Mouse (Mus musculus): ENCODE measurements around the gene Tagln.

The Tagln gene

DNA sequence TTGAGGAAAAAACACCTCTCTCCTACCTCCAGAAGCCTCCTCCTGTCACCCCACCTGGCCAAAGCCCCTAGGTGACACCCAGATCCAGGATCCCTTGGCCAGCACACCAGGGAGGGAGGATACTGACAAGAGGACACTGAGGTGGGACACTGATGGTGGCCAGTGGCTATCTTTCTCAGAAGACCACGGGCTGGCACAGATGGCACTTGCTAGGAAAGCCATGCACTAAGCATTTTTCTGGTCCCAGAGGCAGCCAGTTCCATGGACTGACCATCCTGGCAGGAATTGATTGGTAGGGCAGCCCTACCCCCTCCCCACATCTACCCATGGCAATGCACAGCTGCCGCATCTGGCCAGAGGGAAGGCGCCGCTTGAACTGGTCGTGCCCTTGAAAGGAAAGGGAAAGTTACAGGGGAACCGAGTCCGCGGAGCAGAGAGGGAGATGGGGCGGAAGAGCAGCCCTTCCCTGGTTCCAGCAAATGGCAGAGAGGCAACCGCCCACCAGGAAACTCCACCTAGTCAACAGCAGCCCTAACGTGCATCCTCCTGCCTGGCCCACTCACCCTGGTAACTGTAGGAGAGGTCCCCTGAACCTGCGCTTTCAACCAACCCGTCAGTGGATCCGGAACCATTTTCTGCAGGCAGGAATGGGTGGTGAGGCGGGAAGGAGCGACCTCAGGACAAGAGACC is 10.5 kb upstream of the Tagln start:
- DNase-seq (ENCODE audit: low spot score in 2 of 2) = no peak

DNA sequence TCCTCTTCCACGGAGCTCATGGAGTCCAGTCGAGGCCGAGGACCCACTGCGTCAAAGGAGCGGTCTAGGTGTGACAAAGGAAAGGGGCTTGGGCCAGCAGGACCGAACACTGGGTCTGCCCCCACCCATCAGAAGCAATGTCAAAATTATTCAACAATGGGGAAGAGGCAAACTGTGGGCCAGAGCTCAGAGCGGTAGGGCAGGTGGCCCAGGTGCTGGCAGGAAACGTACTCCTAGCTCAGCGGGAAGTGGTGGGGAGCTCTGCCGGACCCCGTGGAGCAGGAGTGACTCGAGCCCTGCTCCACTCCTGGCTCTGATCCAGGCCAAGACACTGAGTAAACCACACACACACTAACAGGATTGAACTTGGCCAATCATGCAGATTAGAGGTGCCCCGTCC is 9.9 kb upstream of the Tagln start:
- no peak for DNase-seq (ENCODE audit: low spot score in 2 of 2)

DNA sequence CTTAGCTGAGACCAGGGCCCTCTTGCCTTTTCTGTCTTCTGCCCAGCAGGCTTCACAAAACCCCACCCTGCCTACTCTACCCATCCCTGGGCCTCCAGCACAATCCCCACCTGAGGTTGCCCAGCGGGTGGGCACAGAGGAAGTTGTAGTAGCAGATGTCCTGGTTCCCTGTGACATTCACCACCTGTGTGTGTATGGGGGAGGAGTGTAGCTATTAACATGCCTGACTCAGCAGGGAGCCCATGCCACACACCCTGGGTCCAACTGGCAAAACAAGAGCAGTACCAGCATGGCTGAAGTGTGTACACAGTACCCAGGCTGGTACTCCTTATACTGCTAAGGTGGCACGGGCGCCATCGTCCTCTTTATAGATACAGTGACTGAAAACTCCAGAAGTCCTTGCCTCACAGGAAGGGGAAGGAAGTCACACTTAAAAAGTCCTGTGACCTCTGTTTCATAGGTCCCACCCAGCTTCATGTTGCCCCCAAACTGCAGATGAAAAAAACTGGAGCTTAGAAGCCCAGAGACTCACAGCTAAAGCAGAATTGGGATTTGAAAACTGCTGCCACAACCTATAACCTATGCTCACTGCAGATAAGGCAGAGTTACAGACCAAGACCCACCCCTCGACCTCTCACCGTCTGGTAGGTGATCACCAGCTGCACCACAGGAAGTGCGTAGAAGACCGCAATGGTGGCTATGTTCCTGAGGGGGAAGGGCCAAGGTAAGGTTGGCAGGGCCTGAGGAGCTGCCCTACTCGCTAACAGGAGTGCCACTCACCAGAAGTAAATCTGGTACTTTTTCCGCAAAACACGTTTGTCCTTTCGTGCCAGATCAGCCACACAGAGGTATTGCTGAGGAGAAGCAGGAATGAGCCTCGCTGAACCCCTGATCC is 8.9 kb upstream of the Tagln start:
- DNase-seq (ENCODE audit: low spot score in 2 of 2) = no peak

DNA sequence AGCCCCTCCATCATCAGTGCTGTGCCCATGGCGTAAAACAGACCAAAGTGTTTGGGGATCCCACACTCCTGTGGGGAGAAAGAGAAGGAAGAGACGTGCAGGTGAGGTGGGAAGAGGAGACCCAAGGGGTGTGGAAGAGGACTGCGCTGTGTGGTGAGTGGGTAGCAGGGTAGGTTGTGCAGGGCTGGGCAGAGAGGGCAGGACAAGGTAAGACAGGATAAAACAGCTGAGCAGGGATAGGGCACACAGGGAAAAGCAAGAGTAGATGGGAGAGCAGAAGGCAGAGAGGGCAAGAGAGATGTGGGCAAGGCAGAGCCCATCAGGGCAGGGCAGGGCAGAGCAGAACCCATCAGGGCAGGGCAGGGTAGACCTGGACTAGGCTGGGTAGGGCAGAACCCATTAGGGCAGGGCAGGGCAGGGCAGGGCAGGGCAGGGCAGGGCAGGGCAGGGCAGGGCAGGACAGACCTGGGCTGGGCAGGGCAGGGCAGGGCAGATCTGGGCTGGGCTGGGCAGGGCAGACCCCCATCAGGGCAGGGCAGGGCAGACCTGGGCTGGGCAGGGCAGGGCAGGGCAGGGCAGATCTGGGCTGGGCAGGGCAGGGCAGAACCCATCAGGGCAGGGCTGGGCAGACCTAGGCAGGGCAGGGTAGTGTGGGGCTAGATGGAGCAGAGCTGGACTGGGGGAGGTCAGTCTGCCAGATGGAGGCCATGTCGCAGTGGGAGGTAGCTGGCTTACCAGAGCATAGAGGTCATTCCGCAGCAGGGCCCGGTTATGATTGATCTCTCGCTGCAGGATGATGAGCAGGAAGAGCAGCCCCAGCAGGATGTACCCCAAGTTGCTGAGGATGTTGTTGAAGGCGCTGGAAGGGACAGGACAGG is 8.0 kb upstream of the Tagln start:
- no peak for DNase-seq (ENCODE audit: low spot score in 2 of 2)

DNA sequence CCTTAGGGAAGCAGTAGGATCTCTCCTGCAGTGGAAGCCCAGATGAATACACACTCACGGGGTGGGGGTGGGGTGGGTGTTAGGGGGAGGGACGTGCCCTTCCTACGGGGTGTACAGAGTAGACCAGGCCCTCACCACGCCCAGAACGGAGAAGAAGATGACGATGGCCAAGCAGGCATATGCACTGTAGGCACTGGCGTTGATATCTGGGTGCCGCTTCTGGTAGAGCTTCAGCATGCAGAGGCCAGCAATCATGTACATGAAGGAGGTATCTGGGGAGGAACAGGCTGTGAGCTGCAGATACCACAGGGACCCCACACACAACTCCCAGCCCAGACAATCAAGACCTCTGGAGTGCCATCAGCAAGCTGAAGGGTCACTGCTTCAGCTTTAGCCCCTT is 7.1 kb upstream of the Tagln start:
- DNase-seq (ENCODE audit: low spot score in 2 of 2) = no peak

DNA sequence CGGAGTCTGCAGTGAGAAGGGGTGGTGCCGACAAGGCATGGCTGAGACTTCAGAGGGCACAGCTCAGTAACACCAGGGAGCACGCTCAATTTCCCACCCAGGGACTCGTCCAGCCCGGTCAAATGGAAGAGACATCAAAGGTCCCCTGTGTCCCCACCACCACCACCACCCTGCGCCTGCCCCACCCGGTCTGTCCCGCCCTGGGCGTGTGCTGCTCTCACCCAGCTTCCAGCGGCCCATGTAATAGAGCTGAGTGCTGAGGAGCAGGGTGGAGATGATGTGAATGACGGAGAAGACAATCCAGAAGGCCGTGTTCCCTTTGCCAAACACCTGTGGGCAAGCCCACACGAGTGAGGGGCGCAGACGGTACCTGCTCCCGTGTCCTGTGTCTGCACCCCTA is 6.6 kb upstream of the Tagln start:
- DNase-seq (ENCODE audit: low spot score in 2 of 2) = no peak

DNA sequence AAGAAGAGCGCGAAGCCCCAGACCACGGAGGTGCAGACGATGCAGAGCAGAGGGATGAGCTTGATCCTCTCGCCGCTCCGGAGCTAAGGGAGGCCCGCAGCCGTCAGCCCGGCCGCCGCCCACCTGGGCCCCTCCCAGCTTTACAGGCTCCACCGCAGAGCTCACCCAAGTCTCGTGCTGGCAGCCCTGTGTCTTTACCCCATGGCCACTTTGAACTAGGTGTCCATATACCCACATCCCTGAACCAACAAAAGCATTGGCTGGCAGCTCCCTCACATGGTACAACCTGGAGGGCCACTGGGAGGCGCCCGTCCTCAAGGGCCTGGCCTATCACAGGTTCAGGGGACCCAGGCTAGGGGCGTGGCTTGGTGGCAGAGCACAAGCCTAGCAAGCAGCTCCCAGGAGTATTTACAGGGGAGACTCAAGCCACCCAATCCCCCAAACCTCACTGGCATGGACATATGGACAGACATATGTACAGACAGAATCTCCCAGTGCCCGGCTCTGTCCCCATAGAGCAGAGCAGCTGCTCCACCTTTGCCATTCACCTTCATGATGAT is 5.6 kb upstream of the Tagln start:
- no peak for DNase-seq (ENCODE audit: low spot score in 2 of 2)

DNA sequence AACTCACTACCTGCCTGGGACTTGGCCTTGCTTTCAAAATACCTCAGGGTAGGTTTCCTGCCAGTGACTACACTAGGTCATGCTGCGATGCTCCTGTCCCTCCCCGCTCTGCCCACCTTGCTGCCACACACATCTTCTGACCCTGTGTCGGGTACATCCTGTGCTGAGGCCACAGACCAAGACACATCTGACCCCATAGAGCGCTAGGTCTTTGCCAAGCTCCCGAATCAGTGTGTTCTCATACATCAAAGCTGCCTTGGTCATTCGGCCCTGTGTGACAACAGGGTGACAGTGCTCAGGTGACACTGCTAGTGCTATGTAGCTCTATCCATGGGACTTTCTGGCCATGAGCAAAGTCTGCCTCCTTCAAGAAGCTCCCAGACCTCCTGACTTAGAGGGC is 3.9 kb upstream of the Tagln start:
- DNase-seq (ENCODE audit: low spot score in 2 of 2) = no peak

DNA sequence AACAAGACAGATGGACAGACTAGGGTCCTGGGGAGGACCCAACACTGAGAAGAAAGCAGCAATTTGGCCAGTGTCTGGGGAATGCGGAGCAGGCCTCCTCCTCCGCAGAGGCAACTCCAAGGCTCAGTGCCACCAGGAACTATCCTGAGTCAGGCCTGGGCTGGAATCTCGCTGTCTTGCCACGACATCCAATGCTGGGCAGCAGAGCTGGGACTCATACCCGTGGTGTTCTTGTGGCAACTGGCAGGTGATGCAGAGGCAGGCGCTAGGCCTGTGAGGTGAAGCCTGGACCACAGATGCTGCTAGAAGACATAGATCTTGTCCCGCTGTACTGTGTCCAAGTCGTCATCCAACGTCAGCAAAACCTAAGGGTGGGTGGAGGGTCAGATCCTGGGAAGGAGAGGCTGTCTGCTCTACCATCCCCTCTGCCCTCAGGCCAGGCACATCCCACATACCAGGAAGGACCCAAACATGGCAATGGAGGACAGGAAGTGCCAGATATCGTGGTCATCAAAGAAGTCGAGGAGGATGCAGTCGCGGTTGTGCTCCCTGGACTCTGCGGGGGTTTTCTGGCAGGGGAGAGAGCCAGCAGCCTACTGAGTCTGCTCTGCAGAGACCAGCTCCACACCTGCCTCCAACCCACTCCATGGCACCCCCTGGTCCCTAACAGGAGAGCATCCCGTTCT is 3.2 kb upstream of the Tagln start:
- no peak for DNase-seq (ENCODE audit: low spot score in 2 of 2)

DNA sequence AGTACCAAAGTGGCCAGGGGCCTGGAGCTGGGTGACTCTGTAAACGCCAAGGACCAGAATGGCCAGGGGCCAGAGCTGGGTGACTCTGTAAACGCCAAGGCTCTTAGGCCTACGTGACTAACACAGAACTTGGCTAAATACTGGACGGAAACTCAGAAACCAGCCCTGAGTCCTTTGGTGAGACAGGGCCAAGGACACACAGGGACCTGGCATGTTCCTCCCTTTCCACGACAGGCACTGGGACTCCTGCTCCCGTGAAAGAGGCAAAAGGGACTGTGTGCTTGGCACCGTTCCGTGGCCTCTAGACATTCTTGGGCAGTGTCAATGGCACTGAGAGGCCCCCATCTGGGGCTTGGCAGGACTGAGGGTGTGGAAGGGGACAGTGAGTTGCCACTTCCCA is 2.2 kb upstream of the Tagln start:
- no peak for DNase-seq (ENCODE audit: low spot score in 2 of 2)

DNA sequence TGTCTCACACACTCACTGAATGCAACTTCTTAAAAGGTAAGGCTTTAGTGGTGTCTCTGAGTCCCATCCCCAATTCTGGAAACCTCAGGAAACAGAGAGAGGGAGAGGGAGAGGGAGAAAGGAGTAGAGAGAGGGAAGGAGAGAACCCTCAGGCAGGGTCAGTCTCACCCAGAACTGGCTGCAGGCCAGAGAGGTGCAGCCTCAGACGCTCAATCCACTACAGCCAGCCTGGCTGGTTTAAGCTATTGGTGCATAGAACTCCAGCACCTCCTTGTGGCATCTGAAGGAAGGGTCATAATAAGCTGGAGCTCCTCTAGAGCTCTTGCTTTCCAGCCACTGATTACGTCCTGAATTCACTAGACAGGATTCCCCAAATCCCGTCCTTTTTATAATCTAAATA is 1.0 kb upstream of the Tagln start:
- peak; percentile 74 to 75 for DNase-seq (ENCODE audit: low spot score in 2 of 2)

DNA sequence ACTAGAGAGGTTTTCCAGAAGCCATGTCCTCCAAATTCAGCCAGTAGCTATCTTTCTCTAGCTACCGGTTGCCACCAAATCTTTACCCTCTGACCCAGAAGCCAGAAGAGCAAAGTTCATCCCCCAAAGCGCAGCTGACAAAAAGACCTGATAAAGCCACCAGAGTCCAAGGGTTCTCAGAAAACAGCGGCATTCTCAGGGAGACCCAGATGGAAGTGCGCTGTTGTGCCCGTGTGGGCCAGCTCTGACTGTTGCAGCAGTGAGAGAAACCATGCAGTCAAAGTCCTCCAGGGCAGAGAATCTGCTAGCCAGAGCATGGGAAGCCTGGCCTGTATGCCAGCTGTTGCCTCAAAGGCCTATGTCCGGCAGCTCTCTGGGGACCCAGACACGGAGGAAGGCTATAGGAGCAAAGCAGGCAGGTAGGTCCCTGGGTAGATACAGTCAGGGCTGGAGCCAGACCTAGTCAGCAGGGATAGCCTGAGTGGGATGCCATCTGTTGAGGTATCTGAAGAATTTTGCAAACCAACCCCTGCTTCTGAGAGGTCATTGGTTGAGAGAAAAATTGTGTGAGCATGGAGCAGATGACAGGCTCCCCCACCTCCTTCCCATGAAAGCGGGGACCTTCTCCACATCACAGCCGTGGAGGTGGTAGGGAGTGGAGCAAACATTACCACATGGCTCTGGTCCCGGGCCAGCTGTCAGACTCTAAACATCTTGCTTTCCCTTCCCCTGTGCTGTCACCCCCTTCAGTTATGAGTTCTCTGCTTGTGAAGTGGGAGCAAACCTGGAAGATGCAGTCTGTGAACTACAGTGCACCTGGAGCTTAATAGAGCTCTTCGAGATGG is 3.1 kb downstream of the Tagln start:
- peak in 1 of 2 experiments; percentile 62 for DNase-seq (ENCODE audit: low spot score in 2 of 2)

DNA sequence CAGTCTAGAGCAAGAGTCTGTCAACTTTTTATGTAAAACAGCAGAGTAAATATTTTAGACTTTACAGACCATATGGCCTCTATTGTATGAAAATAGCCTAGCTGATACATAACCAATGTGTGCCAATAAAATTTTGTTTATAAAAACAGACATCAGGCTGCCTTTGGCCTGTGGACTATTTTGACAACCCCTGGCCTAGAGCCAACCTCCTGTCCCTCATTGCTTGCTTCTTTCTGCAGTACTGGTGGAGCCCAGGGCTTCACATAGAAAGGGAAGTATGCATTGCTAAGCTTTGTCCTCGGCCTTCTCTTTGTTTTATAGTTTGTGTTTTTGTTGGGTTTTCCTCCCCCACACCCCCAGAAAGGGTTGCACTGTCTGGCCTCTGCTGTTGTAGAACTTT is 3.9 kb downstream of the Tagln start:
- DNase-seq (ENCODE audit: low spot score in 2 of 2) = no peak

DNA sequence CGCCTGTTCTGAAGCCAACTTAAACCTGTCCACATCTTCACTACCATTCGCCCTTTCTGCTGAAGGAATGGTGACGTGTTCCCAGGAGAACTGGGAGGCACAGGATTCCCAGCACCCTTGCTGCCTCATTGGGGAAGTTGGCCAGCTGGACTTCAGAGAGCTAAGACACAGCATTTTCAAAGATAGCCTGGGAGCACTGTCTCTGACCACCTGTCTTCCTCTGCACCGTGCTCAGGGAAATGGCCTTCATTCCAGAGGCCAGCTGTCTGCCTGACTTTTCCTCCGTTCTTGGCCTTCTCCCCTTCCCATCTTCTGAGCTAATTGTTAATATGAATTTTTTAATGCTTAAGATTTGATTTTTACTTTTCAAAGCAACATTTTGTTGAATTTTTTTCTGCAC is 6.6 kb downstream of the Tagln start:
- DNase-seq (ENCODE audit: low spot score in 2 of 2) = no peak

DNA sequence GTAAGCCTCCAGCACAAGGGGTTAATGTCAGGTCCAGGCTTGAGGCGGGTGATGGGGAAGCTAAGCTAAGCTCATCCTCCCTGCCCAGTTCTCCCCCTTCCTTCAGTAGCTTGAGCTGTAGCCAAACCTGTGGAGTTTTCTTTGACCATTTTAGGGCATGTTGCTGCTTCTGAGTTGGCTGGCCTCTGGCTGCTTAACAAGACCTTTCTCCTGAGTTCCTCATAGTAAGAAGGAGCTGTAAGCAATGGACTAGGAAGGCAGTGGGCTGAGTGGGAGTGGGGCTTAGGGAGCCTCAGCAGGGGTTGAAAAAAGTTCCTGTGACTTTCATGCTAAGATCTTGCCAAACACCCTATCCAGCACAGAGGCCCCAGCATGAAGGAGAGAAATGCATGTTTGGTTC is 16.0 kb downstream of the Tagln start:
- no peak for DNase-seq (ENCODE audit: low spot score in 2 of 2)

DNA sequence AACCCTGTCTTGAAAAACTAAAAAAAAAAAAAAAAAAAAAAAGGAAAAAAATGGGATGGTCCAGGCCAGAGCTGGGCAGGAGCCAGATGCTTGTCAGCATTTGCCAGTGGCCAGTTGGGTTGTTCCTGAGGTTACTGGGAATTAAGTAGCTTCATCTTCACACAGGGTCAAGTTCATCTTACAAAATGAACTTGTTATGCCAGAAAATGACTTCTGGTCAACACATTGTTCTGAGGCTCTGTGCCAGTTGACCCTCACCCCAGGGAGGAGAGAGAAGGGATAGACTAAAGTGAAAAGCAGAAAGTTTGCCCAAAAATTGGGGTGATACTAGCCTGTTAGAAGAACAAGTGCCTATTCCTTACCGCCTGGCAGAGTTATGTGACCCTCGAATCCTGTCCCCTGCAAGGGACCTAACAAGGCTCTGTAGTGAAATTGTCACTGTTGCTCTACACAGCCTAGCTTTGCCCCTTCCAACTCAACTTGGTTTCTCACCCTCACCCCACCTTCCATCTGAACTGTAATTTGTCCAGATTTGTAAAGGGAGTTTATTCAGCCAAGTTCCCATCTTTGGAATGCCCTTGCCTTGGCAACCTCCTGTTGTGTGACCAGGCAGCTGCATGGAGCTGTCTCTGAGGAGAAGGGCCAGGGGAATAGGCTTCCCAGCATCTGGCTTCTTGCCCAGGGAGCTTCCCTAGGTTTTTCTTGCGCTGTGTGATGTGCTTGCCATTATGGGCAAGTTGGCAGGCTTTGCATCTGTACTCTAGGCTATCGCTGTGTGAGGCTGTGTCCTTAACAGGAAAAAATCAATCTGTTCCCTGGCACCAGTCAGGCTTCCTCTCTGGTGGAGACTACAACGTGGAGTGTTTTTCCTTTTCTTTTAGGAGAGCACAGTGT is 18.6 kb downstream of the Tagln start:
- peak; percentile 89 to 91 for DNase-seq (ENCODE audit: low spot score in 2 of 2)

DNA sequence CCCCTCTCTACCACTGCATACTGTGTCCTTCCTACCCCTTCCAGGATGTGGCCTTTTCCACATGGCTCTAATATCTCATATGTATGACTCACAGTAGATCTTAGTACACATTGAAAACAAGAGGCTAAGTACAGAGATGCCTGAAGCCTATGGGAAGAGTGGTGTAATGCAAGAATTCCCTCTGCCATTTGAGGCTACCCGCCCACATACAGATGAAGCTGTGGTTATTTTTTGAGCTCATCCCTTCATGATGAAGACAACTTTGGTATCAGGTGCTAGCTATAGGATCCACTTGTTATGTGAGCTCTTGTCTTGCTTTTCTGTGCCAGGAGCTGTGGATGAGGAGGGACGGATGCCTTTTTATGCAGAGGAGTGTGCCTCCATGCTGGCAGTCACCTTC is 20.2 kb downstream of the Tagln start:
- no peak for DNase-seq (ENCODE audit: low spot score in 2 of 2)

DNA sequence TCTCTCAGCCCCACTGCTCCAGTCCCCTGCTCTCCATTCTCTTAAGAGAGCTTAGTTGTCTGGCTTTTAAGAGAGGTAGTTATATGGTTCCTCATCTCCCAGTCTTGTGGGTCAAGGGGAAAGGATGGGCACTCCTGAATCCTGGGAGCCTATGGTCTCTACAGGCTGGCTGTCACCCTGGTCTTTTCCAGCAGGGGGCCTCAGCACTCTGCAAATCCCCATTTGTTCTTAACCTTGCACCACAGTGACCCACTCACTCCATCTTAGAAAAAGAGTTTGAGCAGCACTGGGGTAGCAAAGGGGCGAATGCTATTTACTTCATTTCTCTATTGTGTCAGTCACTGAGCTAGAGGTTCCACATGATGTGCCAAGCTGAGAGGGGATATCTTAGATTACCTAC is 24.2 kb downstream of the Tagln start:
- DNase-seq (ENCODE audit: low spot score in 2 of 2) = no peak

DNA sequence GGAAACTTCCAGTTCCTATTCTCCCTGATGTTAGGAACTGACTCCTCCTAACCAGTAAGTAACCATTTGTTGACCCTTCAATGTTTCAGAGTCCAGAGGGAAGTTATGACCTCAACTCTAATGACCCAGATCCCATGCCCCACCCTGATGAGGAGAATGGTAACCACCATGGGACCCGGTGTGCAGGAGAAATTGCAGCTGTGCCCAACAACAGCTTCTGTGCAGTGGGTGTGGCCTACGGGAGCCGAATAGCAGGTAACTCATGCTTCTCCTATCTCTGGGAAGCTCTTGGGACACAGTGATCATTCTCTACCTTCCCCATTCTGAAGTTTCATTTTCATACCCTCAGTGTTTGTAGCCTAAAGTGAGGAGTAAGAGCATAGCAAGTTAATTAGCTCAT is 24.9 kb downstream of the Tagln start:
- DNase-seq (ENCODE audit: low spot score in 2 of 2) = no peak

DNA sequence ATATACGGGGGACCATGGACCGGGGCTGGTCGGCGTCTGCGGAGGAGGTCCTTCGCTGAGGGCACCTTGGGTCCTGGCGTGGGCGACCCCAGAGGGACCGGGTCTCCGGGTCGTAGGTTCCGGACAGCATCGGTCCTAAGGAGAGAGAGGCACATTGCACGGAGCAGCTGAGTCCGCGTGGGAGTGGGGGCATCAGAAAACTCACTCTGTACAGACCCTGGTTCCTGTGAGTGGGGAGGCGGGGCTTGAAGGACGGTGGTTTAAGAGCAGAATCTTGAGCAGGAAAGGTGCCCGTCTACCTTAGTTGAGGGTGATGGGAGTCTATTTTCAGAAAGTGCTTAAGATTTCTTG is 28.8 kb downstream of the Tagln start:
- DNase-seq (ENCODE audit: low spot score in 2 of 2) = no peak

All from right cerebral cortex, postnatal 10 days (tissue).